Mouse (Mus musculus): ENCODE measurements around the gene Cox6b1. TPM values are rescaled to one million over a fixed set of nuclear protein-coding genes. Genes with fewer than 3 reads are reported as not detected.
A peak's percentile ranks its signal among the peaks of the same experiment; 100 is the strongest.

The Cox6b1 gene
- total RNA-seq, 2 experiments from 2014 or later, result 346 to 592 TPM

DNA sequence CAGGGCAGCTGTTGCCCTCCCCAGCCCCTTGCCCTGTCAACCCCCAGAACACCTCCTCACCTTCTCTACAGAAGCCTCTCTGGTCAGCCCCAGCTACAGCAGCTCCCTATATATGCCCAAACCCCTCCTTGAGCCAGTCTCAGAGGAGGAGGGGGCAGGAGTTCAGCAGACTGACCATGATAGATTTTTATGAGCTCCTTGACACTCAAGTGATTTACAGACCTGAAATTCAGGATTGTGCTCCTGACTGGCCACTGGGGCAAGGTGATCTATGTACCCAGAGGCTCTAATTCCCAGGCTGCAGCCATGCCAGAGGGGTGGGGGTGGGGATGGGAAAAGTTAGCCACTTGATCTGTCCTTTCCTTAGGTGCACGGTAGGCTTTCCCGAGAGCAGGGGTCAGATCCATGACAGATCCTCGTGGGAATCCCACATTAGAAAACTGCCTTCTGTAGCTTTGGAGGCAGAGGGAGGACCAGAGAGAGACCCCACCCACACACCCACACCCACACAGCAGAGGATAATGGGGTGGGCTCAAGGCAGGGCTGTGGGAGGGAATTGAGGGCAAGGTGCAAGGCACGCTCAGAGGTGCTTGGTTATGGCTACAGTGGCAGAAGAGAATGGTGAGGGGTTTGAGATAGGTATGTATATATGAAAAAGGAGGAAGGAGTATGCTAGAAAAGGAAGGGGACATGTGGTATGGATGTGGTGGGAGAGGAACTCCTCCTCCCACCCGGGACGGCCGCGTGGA lies 13.1 kb downstream of the Cox6b1 start, which contains the start of gene Upk1a:
Gene Upk1a, minus strand, starts transcription at position 194 of the 749 bp plus-strand sequence.
- no peak for ATAC-seq (replicated peaks; ENCODE audit: poor library complexity)

DNA sequence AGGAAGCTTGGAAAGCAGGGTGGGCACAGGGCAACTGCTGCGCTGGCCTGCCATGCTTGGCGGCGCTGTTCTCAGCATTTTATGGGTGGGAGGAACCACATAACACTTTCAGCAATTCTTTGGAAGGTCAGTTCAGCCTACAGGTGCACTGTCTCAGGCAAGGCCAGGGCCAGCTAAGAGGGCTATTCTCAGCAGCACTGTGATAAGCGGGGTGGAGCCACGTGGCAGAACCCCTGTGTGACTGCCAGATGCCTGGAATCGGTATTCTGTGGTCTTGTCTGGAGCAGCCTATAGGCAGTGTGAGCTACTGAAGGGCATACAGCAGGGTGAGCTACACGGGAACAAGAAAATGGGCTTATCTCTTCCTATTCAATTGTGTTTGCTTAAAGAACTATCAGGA lies 15.9 kb downstream of the Cox6b1 start:
- no peak for ATAC-seq (replicated peaks; ENCODE audit: poor library complexity)

DNA sequence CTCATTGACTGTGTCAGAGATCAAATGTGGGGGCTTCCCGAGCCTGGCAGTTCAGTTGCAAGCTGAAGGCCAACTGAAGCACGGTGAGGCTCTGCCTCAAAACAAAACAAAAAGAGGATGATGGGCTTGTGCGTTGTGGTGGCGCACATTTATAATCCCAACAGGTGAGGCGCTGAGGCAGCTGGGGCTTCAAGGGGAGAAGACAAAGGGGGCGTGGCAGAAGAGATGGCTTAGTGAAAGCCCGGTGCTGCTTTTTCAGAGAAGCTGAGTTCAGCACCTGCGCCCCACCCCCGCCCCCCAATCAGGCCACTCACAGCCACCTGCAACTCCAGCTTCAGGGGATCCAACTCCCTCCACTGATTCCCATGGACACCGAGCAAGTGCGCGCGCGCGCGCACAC lies 17.5 kb downstream of the Cox6b1 start:
- ATAC-seq (replicated peaks; ENCODE audit: poor library complexity), result no peak

DNA sequence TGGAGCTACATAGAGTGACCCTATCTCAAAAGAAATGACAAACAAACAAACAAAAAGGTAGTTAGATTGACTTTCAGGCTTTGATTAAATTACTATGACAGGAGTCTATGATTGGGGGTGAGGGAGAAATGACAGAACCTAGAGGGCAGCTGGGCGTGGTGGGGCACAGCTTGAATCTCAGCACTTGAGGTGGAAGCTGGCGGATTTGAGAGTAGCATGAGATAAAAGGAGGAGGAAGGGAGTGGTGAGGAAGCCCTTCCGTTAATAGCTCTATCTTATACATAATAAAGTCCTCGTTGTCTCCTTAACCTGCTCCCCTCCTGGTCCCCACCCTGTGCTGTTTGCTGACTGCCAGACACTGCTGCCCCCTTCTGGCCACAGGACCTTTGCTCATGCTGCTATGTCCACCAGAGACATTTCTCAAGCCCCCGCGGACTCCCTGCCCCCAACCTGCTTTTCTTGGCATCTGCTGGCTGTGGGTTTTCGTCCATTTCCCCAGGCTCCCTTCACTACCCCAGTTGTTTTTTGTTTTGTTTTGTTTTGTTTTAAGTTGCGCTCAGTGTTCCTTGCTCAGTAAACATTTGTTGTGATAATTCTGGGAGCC lies 18.1 kb downstream of the Cox6b1 start:
- peak; percentile 93 for ATAC-seq (replicated peaks; ENCODE audit: poor library complexity)

- ATAC-seq (replicated peaks; ENCODE audit: poor library complexity), result no peak
Observed at GRCm38 (mm10) chr7:30604944-30605343, 21.0 kb downstream of the Cox6b1 start.

- no peak for ATAC-seq (replicated peaks; ENCODE audit: poor library complexity)
Observed at GRCm38 (mm10) chr7:30604424-30604823, 21.5 kb downstream of the Cox6b1 start.

DNA sequence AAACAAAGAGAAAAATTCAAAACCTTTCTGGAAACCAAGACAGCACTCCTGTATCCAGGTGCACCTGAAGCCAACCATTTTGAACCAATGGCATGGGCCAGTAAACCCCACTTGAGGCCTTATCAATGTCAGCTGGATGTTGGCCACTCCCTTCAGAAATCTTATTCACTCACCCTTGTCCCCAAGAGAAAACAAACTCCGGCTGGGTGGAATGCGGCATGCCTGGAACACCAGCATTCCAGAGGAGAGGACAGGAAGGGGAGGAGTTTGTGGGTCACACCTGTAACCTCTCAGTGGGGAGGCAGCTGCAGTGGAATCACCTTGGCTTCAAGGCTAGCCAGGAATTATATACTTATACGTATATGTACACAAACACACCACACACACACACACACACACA lies 23.4 kb downstream of the Cox6b1 start:
- no peak for ATAC-seq (replicated peaks; ENCODE audit: poor library complexity)

DNA sequence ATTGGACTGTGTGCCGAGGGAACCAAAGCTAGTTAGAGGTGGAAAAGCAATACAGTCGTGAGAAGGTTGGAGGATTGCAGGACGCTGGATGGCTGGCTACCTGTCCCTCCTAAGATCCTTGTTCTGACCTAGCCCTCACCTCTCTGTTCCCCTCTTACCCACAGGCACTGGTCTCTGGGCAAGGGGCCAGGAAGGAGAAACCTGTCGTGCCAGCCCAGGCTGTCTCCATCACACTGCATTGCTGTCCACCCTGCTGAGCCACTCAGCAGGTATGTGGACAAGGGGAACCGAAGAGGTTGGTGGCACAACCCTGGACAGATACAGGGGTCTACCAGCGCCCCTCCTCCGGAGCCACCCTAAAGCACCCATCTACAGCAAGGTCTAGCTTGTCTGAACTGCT lies 25.3 kb downstream of the Cox6b1 start:
- no peak for ATAC-seq (replicated peaks; ENCODE audit: poor library complexity)

- ATAC-seq (replicated peaks; ENCODE audit: poor library complexity), result peak; percentile 99
Observed at GRCm38 (mm10) chr7:30599933-30600353, 26.0 kb downstream of the Cox6b1 start.

GRCm38 (mm10) chr7:30598786-30599185 lies 27.2 kb downstream of the Cox6b1 start, which contains the start of gene Zbtb32:
Gene Zbtb32, minus strand, starts transcription at chr7:30598909.
- ATAC-seq (replicated peaks; ENCODE audit: poor library complexity), result no peak

- ATAC-seq (replicated peaks; ENCODE audit: poor library complexity), result no peak
Observed at GRCm38 (mm10) chr7:30596811-30597210, 29.1 kb downstream of the Cox6b1 start.

DNA sequence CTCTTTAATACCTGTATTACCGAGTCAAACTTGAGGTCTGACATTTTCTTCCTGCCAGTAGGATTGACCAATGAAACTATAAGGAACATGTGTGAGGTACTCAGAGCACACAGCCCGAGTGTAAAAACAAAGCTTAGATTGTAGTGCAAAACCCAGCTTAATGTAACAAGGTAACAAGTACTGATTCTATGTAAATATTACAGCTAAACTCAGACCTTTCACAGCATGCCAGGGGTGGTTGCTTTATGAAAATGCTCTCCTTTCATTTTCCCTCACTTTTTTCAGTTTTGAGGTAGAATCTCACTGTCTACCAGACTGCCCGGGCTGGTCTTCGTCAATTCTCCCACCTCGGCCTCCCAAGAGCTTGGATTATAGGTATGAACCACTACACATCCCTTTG lies 29.9 kb downstream of the Cox6b1 start:
- no peak for ATAC-seq (replicated peaks; ENCODE audit: poor library complexity)

GRCm38 (mm10) chr7:30594510-30595024 lies 31.4 kb downstream of the Cox6b1 start:
- no peak for ATAC-seq (replicated peaks; ENCODE audit: poor library complexity)

- no peak for ATAC-seq (replicated peaks; ENCODE audit: poor library complexity)
Observed at GRCm38 (mm10) chr7:30593579-30594509, 32.1 kb downstream of the Cox6b1 start.

DNA sequence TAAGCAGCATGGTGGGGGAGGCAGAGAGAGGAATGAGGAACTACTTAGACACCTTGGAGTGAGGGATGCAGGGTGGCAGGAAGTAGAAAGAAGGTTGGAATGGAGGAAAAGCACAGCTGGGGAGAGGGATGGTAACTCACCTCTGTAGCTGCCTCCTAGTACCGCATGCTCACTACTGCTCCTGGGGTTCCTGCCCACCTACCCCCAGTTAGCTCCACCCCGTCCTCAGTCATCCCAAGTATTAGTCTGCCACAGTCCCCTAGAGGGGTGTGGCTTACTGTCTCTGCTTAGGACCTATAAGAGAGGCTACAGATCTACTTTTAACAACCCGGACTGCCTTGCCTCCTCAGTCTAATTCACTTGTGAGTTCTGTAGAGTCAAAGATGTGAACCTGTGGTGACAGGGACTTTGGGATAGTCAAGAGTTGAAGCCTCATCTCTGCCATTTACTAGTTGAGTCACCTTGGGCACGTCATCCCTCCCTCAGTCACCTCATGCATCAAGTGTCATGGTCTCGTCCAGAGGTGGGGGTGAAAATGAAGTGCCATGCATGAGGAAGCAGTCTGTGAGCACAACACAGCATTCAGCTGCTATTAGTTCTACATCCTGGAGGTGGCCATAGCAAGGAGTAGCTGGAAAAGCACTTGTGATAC lies 33.1 kb downstream of the Cox6b1 start:
- ATAC-seq (replicated peaks; ENCODE audit: poor library complexity), result no peak

DNA sequence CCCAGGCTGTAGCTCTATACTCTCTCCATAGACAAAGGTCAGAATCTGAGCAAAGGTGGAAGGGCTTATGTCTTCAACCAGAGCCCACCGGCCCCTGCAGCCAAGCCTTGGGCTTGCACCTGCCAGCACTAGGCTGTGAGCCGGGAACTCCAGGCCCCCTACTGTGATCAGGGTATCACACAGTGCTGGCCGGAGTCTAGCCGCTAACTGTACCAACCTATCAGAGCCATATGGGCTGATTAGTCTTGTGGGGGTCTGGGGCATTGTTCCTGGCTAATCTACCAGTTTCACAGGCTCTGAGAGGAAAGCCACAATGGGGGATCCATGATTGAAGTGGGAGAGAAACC lies 34.4 kb downstream of the Cox6b1 start:
- ATAC-seq (replicated peaks; ENCODE audit: poor library complexity), result no peak

GRCm38 (mm10) chr7:30590927-30591604 lies 34.9 kb downstream of the Cox6b1 start:
- no peak for ATAC-seq (replicated peaks; ENCODE audit: poor library complexity)

DNA sequence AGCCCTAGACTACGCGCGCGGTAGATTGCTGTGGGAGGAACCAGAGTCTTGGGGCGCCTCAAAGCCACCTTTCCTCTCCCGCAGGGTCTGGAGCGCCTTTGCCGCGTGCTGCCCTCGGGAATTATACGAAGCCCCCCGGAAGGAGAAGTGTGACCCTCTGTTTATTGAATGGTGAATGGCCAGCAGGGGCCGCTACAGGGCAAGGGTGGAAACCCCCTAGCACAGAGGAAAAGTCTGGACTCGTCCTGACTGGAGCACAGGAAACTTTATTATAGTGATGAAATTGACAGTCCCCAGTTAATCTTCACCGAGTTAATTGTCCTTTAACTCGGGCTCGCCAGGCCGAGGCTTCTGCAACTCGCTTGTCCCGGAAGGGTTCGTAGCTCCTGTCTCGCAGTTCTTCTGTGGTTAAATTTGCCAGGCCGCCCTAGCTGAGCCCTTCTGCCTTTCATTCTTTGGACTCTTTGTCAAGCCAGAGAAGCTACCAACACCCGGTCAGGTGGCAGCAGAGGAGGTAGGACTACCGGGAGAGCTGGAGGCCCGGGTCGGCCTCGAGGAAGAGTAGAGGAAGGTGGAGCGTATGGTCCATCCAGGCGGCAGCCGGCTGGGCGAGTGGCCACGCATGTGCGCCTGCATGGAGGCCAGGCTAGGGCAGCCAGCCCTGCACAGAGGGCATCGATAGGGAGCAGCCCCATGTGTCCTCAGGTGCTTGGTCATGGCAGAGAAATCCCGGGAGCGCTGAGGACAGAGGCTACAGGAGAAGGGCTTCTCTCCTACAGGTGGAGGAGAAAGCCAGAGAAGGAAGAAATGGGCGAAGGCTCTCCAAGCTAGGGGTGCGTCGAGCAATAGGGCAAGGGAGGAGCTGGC lies 36.3 kb downstream of the Cox6b1 start:
- peak; percentile 65 for ATAC-seq (replicated peaks; ENCODE audit: poor library complexity)

Data from megakaryocyte progenitor cell, adult 5-6 weeks (primary cell).